Mouse (Mus musculus): ENCODE measurements around the gene Gtf2h3. TPM values are rescaled to one million over a fixed set of nuclear protein-coding genes. Genes with fewer than 3 reads are reported as not detected.

Gene Gtf2h3
- polyA plus RNA-seq, 2 experiments: 62.6 to 86.9 TPM

GRCm38 (mm10) chr5:124552094-124552472 is 26.9 kb upstream of the Gtf2h3 start:
- DNase-seq (ENCODE audit: low spot score) (peak; percentile 31), ATAC-seq (ENCODE audit: low FRiP score, low read depth) (no peak)
- H3K9me3 ChIP-seq (ENCODE audit: control insufficient read depth, low read length): no peaks in the 10 kb centered on the region
- no peaks in the 10 kb centered on the region; the same call in 1 of the 2 replicates for H3K4me1 ChIP-seq (ENCODE audit: control insufficient read depth, insufficient read depth, low read length)
- peaks cover 46% of the 10 kb centered on the region for H3K36me3 ChIP-seq (ENCODE audit: control insufficient read depth, insufficient read depth, low read length)
- H3K4me3 ChIP-seq (replicated peaks; ENCODE audit: low read length): peak overlapping the region; percentile 84
- WGBS: 9% methylated on average over 9 of the region's 9 CpGs
- H3K27ac ChIP-seq (replicated peaks; ENCODE audit: low read depth, low read length): peak overlapping the region; percentile 78
- H3K27me3 ChIP-seq (ENCODE audit: control insufficient read depth, insufficient read depth, low read length): no peaks in the 10 kb centered on the region
- H3K9ac ChIP-seq (ENCODE audit: low read depth, low read length, severe bottlenecking): peak overlapping the region; percentile 70
- no peak for TF ChIP-seq POLR2A (IDR thresholded peaks at IDR 0.05; ENCODE audit: borderline replicate concordance, extremely low read depth, insufficient read depth, insufficient read length)
- H3K4me2 ChIP-seq (replicated peaks; ENCODE audit: low read depth, low read length, severe bottlenecking): peak overlapping the region; percentile 68

- H3K27ac ChIP-seq (replicated peaks; ENCODE audit: low read depth, low read length): peak within 1 kb of the TSS; percentile 78
- no peaks in the 10 kb centered on the region for H3K9me3 ChIP-seq (ENCODE audit: control insufficient read depth, low read length)
- under 1% methylated on average over 63 of the region's 66 CpGs for WGBS
- no peak for TF ChIP-seq POLR2A (IDR thresholded peaks at IDR 0.05; ENCODE audit: borderline replicate concordance, extremely low read depth, insufficient read depth, insufficient read length)
- H3K36me3 ChIP-seq (ENCODE audit: control insufficient read depth, insufficient read depth, low read length): peaks cover 44% of the 10 kb centered on the region
- no peaks in the 10 kb centered on the region; the same call in 1 of the 2 replicates for H3K4me1 ChIP-seq (ENCODE audit: control insufficient read depth, insufficient read depth, low read length)
- peak within 1 kb of the TSS; percentile 84 for H3K4me3 ChIP-seq (replicated peaks; ENCODE audit: low read length)
- H3K4me2 ChIP-seq (replicated peaks; ENCODE audit: low read depth, low read length, severe bottlenecking): peak within 1 kb of the TSS; percentile 68
- ATAC-seq (ENCODE audit: low FRiP score, low read depth) (peak; percentile 87), DNase-seq (ENCODE audit: low spot score) (peak; percentile 94)
- peak within 1 kb of the TSS; percentile 70 for H3K9ac ChIP-seq (ENCODE audit: low read depth, low read length, severe bottlenecking)
- no peaks in the 10 kb centered on the region for H3K27me3 ChIP-seq (ENCODE audit: control insufficient read depth, insufficient read depth, low read length)
These were observed 26.2 kb upstream of the Gtf2h3 start, which contains the start of gene Ddx55 for GRCm38 (mm10) chr5:124552558-124553307. Gene Ddx55 (plus strand): TSS chr5:124552864.

DNA sequence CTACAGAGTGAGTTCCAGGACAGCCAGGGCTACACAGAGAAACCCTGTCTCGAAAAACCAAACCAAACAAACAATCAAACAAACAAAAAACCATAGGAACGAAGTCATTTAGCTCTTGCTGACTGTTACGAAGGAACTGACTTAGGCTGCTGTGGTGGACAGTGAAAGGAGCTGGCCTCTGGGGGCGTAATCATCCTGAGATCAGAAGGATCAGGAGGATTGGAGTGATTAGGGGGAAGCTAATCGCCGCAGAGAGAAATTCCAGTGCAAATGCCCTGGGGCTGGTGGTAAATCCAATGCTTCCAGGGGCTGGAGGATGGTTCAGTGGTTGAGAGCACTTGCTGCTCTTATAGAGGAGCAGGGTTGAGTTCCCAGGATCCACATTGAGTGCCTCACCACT is 25.3 kb upstream of the Gtf2h3 start:
- H3K4me1 ChIP-seq (ENCODE audit: control insufficient read depth, insufficient read depth, low read length): no peaks in the 10 kb centered on the region; the same call in 1 of the 2 replicates
- no peaks in the 10 kb centered on the region for H3K9me3 ChIP-seq (ENCODE audit: control insufficient read depth, low read length)
- H3K9ac ChIP-seq (ENCODE audit: low read depth, low read length, severe bottlenecking): no peak overlapping the region
- H3K27me3 ChIP-seq (ENCODE audit: control insufficient read depth, insufficient read depth, low read length): no peaks in the 10 kb centered on the region
- H3K4me2 ChIP-seq (replicated peaks; ENCODE audit: low read depth, low read length, severe bottlenecking): peak overlapping the region; percentile 68
- H3K4me3 ChIP-seq (replicated peaks; ENCODE audit: low read length): peak overlapping the region; percentile 84; the same call in 1 of the 2 replicates
- no peak overlapping the region for H3K27ac ChIP-seq (replicated peaks; ENCODE audit: low read depth, low read length)
- 70% methylated on average over 6 of the region's 6 CpGs for WGBS
- H3K36me3 ChIP-seq (ENCODE audit: control insufficient read depth, insufficient read depth, low read length): peaks cover 44% of the 10 kb centered on the region
- TF ChIP-seq POLR2A (IDR thresholded peaks at IDR 0.05; ENCODE audit: borderline replicate concordance, extremely low read depth, insufficient read depth, insufficient read length): no peak
- DNase-seq (ENCODE audit: low spot score) (no peak), ATAC-seq (ENCODE audit: low FRiP score, low read depth) (no peak)

DNA sequence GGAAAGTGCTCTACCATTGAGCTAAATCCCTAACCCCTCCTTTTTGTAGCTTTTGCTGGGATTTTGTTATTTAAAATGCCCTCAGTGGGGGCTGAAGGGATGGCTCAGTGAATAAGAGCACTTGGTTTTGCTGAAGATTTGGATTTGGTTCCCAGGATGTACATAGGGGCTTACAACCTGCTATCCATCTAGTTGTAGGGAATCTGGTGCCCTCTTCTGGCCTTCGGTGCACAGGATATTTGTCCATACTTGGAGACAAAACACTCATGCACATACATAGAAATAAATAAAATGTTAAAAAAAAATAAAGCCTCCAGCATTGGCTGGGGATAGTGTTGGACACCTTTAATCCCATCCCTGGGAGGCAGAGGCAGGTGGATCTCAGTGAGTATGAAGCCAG is 23.8 kb upstream of the Gtf2h3 start:
- peaks cover 54% of the 10 kb centered on the region for H3K36me3 ChIP-seq (ENCODE audit: control insufficient read depth, insufficient read depth, low read length)
- ATAC-seq (ENCODE audit: low FRiP score, low read depth) (no peak), DNase-seq (ENCODE audit: low spot score) (no peak)
- H3K4me1 ChIP-seq (ENCODE audit: control insufficient read depth, insufficient read depth, low read length): no peaks in the 10 kb centered on the region; the same call in 1 of the 2 replicates
- WGBS: 86% methylated on average over 1 of the region's 1 CpGs
- TF ChIP-seq POLR2A (IDR thresholded peaks at IDR 0.05; ENCODE audit: borderline replicate concordance, extremely low read depth, insufficient read depth, insufficient read length): no peak
- H3K4me3 ChIP-seq (replicated peaks; ENCODE audit: low read length): no peak overlapping the region
- H3K9ac ChIP-seq (ENCODE audit: low read depth, low read length, severe bottlenecking): no peak overlapping the region
- H3K4me2 ChIP-seq (replicated peaks; ENCODE audit: low read depth, low read length, severe bottlenecking): no peak overlapping the region
- H3K27ac ChIP-seq (replicated peaks; ENCODE audit: low read depth, low read length): no peak overlapping the region
- H3K27me3 ChIP-seq (ENCODE audit: control insufficient read depth, insufficient read depth, low read length): no peaks in the 10 kb centered on the region
- H3K9me3 ChIP-seq (ENCODE audit: control insufficient read depth, low read length): no peaks in the 10 kb centered on the region

- Histone ChIP-seq H3K4me2 (replicated peaks; ENCODE audit: low read depth, low read length, severe bottlenecking) (no peak overlapping the region), H3K4me3 (replicated peaks; ENCODE audit: low read length) (no peak overlapping the region), H3K4me1 (ENCODE audit: control insufficient read depth, insufficient read depth, low read length) (no peaks in the 10 kb centered on the region), H3K36me3 (ENCODE audit: control insufficient read depth, insufficient read depth, low read length) (peaks cover 98% of the 10 kb centered on the region), H3K27me3 (ENCODE audit: control insufficient read depth, insufficient read depth, low read length) (no peaks in the 10 kb centered on the region), H3K9me3 (ENCODE audit: control insufficient read depth, low read length) (no peaks in the 10 kb centered on the region), H3K27ac (replicated peaks; ENCODE audit: low read depth, low read length) (no peak overlapping the region), H3K9ac (ENCODE audit: low read depth, low read length, severe bottlenecking) (no peak overlapping the region)
- ATAC-seq (ENCODE audit: low FRiP score, low read depth) (no peak), DNase-seq (ENCODE audit: low spot score) (no peak)
- TF ChIP-seq POLR2A (IDR thresholded peaks at IDR 0.05; ENCODE audit: borderline replicate concordance, extremely low read depth, insufficient read depth, insufficient read length): no peak
- WGBS: 87% methylated on average over 12 of the region's 12 CpGs
These were observed 7.9 kb upstream of the Gtf2h3 start for GRCm38 (mm10) chr5:124571068-124571467.

All from limb, embryonic 14.5 days (tissue).